Mouse (Mus musculus): Measurements from ENCODE around the gene Gpr18. TPM values are rescaled to one million over a fixed set of nuclear protein-coding genes. Genes with fewer than 3 reads are reported as not detected.

The Gpr18 gene
- polyA plus RNA-seq, 1 experiment from 2014 or later: 0.32 TPM

DNA sequence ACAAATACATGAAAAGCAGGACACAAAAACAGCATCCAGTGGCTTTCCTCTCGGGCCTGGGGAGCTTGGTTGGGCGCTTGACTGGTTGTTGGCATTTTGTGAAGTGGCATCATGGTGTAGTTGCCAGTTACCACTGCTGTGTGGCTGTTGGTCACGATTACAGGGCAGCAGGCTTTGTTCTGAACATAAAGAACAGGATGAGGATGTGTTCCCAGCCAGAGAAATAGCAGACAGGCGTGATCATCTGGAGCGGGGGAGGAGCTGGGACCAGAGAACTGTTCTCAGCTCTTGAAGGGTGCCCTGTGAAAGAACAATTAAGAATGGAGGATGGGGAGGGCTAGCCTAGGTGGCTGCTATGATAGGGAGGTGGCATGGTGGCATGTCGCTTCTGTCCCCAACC lies 11.3 kb upstream of the Gpr18 start:
- H3K9me3 ChIP-seq (replicated peaks; ENCODE audit: control insufficient read depth, low read length): no peaks in the 10 kb centered on the region
- WGBS: 78% methylated on average over 6 of the region's 6 CpGs
- no peaks in the 10 kb centered on the region for H3K27me3 ChIP-seq (ENCODE audit: control insufficient read depth, insufficient read depth, low read length)
- DNase-seq (ENCODE audit: low spot score): no peak
- no peak for ATAC-seq (replicated peaks; ENCODE audit: insufficient number of reproducible peaks, low FRiP score, low TSS enrichment, low read depth)
- H3K27ac ChIP-seq (replicated peaks; ENCODE audit: low read depth, low read length): no peak overlapping the region
- H3K9ac ChIP-seq (replicated peaks; ENCODE audit: low read length): no peak overlapping the region
- no peaks in the 10 kb centered on the region for H3K36me3 ChIP-seq (replicated peaks; ENCODE audit: control insufficient read depth, insufficient read depth, low read depth, low read length)
- H3K4me3 ChIP-seq (ENCODE audit: low read depth, low read length): no peak overlapping the region
- no peak overlapping the region for H3K4me2 ChIP-seq (ENCODE audit: low read depth, low read length)
- no peaks in the 10 kb centered on the region for H3K4me1 ChIP-seq (ENCODE audit: control insufficient read depth, insufficient read depth, low read length)

GRCm38 (mm10) chr14:121924876-121925275 lies 9.3 kb upstream of the Gpr18 start:
- H3K4me2 ChIP-seq (ENCODE audit: low read depth, low read length): no peak overlapping the region
- H3K4me1 ChIP-seq (ENCODE audit: control insufficient read depth, insufficient read depth, low read length): no peaks in the 10 kb centered on the region
- no peaks in the 10 kb centered on the region for H3K27me3 ChIP-seq (ENCODE audit: control insufficient read depth, insufficient read depth, low read length)
- no peak overlapping the region for H3K9ac ChIP-seq (replicated peaks; ENCODE audit: low read length)
- DNase-seq (ENCODE audit: low spot score): no peak
- ATAC-seq (replicated peaks; ENCODE audit: insufficient number of reproducible peaks, low FRiP score, low TSS enrichment, low read depth): no peak
- no peaks in the 10 kb centered on the region for H3K36me3 ChIP-seq (replicated peaks; ENCODE audit: control insufficient read depth, insufficient read depth, low read depth, low read length)
- H3K4me3 ChIP-seq (ENCODE audit: low read depth, low read length): no peak overlapping the region
- no peak overlapping the region for H3K27ac ChIP-seq (replicated peaks; ENCODE audit: low read depth, low read length)
- no peaks in the 10 kb centered on the region for H3K9me3 ChIP-seq (replicated peaks; ENCODE audit: control insufficient read depth, low read length)
- 85% methylated on average over 6 of the region's 6 CpGs for WGBS

- Histone ChIP-seq H3K36me3 (replicated peaks; ENCODE audit: control insufficient read depth, insufficient read depth, low read depth, low read length) (no peaks in the 10 kb centered on the region), H3K9me3 (replicated peaks; ENCODE audit: control insufficient read depth, low read length) (no peaks in the 10 kb centered on the region), H3K27ac (replicated peaks; ENCODE audit: low read depth, low read length) (no peak overlapping the region), H3K4me1 (ENCODE audit: control insufficient read depth, insufficient read depth, low read length) (no peaks in the 10 kb centered on the region), H3K4me2 (ENCODE audit: low read depth, low read length) (no peak overlapping the region), H3K4me3 (ENCODE audit: low read depth, low read length) (no peak overlapping the region), H3K9ac (replicated peaks; ENCODE audit: low read length) (no peak overlapping the region), H3K27me3 (ENCODE audit: control insufficient read depth, insufficient read depth, low read length) (no peaks in the 10 kb centered on the region)
- DNase-seq (ENCODE audit: low spot score) (no peak), ATAC-seq (replicated peaks; ENCODE audit: insufficient number of reproducible peaks, low FRiP score, low TSS enrichment, low read depth) (no peak)
- 88% methylated on average over 4 of the region's 4 CpGs for WGBS
These were observed 7.2 kb upstream of the Gpr18 start for GRCm38 (mm10) chr14:121922731-121923130.

DNA sequence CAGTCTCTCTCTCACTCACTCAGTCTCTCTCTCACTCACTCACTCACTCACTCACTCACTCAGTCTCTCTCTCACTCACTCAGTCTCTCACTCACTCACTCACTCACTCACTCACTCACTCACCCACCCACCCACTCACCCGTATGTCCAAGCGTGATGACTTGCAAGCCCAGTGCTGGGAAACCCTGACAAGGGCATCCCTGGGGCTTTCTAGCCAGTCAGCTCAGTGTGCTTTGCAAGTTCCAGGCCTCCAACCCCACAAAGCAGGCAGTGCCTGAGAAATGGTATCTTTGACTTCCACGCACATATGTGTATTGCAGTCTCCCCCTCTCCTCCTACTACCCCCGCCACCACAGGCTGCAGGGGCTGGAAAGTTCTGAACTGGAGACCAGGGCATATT lies 6.4 kb upstream of the Gpr18 start:
- H3K4me1 ChIP-seq (ENCODE audit: control insufficient read depth, insufficient read depth, low read length): no peaks in the 10 kb centered on the region

DNA sequence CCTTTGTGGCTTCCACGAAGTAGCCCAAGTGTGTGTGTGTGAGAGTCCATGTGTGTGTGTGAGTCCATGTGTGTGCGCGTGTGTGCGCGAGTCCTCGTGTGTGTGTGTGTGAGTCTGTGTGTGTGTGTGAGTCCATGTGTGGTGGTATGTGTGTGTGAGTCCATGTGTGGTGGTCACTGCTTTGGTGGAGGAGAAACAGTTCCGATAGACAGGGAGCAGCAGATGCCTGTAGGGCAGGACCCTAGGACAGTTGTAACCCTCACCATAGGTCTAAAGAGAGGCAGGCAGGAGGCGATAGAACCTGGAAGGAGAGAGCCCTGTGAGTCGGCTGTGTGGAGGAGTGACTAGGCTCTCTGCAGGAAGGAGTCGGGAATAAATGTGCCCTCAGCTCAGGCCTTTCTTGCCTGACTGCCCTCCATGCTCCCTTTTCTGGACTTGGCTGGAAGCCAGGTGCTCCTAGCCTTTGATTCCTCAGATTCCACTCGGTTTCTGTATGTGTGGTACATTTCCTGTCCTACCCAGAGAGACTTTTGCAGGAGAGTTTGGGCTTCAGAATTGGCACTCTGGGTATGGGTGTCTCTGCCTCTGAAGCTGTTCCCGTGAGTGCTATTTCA lies 5.0 kb upstream of the Gpr18 start:
- 89% methylated on average over 12 of the region's 12 CpGs for WGBS
- DNase-seq (ENCODE audit: low spot score): no peak
- H3K27ac ChIP-seq (replicated peaks; ENCODE audit: low read depth, low read length): no peak overlapping the region

More for the DNA sequence above, 6.4 kb upstream of the Gpr18 start:
- Histone ChIP-seq H3K4me3 (ENCODE audit: low read depth, low read length) (no peak overlapping the region), H3K27ac (replicated peaks; ENCODE audit: low read depth, low read length) (no peak overlapping the region), H3K36me3 (replicated peaks; ENCODE audit: control insufficient read depth, insufficient read depth, low read depth, low read length) (no peaks in the 10 kb centered on the region), H3K4me2 (ENCODE audit: low read depth, low read length) (no peak overlapping the region), H3K9me3 (replicated peaks; ENCODE audit: control insufficient read depth, low read length) (no peaks in the 10 kb centered on the region), H3K27me3 (ENCODE audit: control insufficient read depth, insufficient read depth, low read length) (no peaks in the 10 kb centered on the region), H3K9ac (replicated peaks; ENCODE audit: low read length) (no peak overlapping the region)
- DNase-seq (ENCODE audit: low spot score) (no peak), ATAC-seq (replicated peaks; ENCODE audit: insufficient number of reproducible peaks, low FRiP score, low TSS enrichment, low read depth) (no peak)
- WGBS: 89% methylated on average over 4 of the region's 4 CpGs

DNA sequence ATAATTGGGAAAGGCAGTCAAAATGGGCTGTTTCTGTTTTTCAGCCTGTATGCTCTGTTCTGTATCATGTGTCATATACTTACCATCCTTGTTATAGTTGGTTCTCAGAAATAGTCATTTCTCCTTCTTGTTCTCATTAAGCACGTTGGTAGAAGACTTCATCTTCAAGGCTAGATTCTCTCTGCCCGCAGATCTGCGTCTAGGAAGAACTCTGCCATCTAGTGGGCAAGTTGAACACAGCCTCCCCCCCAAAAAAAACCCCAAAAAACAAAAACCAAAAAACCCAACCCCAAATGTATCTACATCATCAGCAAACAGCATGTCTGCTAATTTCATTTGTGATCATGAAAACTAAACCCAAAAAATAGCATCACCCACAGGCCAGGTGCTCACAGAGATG lies 4.2 kb upstream of the Gpr18 start:
- DNase-seq (ENCODE audit: low spot score) (peak; percentile 43), ATAC-seq (replicated peaks; ENCODE audit: insufficient number of reproducible peaks, low FRiP score, low TSS enrichment, low read depth) (no peak)
- H3K36me3 ChIP-seq (replicated peaks; ENCODE audit: control insufficient read depth, insufficient read depth, low read depth, low read length): no peaks in the 10 kb centered on the region
- no peaks in the 10 kb centered on the region for H3K4me1 ChIP-seq (ENCODE audit: control insufficient read depth, insufficient read depth, low read length)
- no peak overlapping the region for H3K4me3 ChIP-seq (ENCODE audit: low read depth, low read length)
- no peak overlapping the region for H3K27ac ChIP-seq (replicated peaks; ENCODE audit: low read depth, low read length)
- no peak overlapping the region for H3K4me2 ChIP-seq (ENCODE audit: low read depth, low read length)
- no peak overlapping the region for H3K9ac ChIP-seq (replicated peaks; ENCODE audit: low read length)
- WGBS: 41% methylated on average over 3 of the region's 3 CpGs
- H3K9me3 ChIP-seq (replicated peaks; ENCODE audit: control insufficient read depth, low read length): no peaks in the 10 kb centered on the region
- no peaks in the 10 kb centered on the region for H3K27me3 ChIP-seq (ENCODE audit: control insufficient read depth, insufficient read depth, low read length)

More for the DNA sequence above, 5.0 kb upstream of the Gpr18 start:
- no peaks in the 10 kb centered on the region for H3K27me3 ChIP-seq (ENCODE audit: control insufficient read depth, insufficient read depth, low read length)
- H3K9me3 ChIP-seq (replicated peaks; ENCODE audit: control insufficient read depth, low read length): no peaks in the 10 kb centered on the region
- ATAC-seq (replicated peaks; ENCODE audit: insufficient number of reproducible peaks, low FRiP score, low TSS enrichment, low read depth): no peak
- H3K9ac ChIP-seq (replicated peaks; ENCODE audit: low read length): no peak overlapping the region
- no peaks in the 10 kb centered on the region for H3K4me1 ChIP-seq (ENCODE audit: control insufficient read depth, insufficient read depth, low read length)
- no peak overlapping the region for H3K4me2 ChIP-seq (ENCODE audit: low read depth, low read length)
- H3K36me3 ChIP-seq (replicated peaks; ENCODE audit: control insufficient read depth, insufficient read depth, low read depth, low read length): no peaks in the 10 kb centered on the region
- H3K4me3 ChIP-seq (ENCODE audit: low read depth, low read length): no peak overlapping the region

GRCm38 (mm10) chr14:121918266-121918665 lies 2.7 kb upstream of the Gpr18 start:
- WGBS: 80% methylated on average over 3 of the region's 3 CpGs
- Histone ChIP-seq H3K27me3 (ENCODE audit: control insufficient read depth, insufficient read depth, low read length) (no peaks in the 10 kb centered on the region), H3K36me3 (replicated peaks; ENCODE audit: control insufficient read depth, insufficient read depth, low read depth, low read length) (no peaks in the 10 kb centered on the region), H3K27ac (replicated peaks; ENCODE audit: low read depth, low read length) (no peak overlapping the region), H3K4me3 (ENCODE audit: low read depth, low read length) (no peak overlapping the region), H3K9ac (replicated peaks; ENCODE audit: low read length) (no peak overlapping the region), H3K4me2 (ENCODE audit: low read depth, low read length) (no peak overlapping the region), H3K9me3 (replicated peaks; ENCODE audit: control insufficient read depth, low read length) (no peaks in the 10 kb centered on the region), H3K4me1 (ENCODE audit: control insufficient read depth, insufficient read depth, low read length) (no peaks in the 10 kb centered on the region)
- ATAC-seq (replicated peaks; ENCODE audit: insufficient number of reproducible peaks, low FRiP score, low TSS enrichment, low read depth) (no peak), DNase-seq (ENCODE audit: low spot score) (no peak)

DNA sequence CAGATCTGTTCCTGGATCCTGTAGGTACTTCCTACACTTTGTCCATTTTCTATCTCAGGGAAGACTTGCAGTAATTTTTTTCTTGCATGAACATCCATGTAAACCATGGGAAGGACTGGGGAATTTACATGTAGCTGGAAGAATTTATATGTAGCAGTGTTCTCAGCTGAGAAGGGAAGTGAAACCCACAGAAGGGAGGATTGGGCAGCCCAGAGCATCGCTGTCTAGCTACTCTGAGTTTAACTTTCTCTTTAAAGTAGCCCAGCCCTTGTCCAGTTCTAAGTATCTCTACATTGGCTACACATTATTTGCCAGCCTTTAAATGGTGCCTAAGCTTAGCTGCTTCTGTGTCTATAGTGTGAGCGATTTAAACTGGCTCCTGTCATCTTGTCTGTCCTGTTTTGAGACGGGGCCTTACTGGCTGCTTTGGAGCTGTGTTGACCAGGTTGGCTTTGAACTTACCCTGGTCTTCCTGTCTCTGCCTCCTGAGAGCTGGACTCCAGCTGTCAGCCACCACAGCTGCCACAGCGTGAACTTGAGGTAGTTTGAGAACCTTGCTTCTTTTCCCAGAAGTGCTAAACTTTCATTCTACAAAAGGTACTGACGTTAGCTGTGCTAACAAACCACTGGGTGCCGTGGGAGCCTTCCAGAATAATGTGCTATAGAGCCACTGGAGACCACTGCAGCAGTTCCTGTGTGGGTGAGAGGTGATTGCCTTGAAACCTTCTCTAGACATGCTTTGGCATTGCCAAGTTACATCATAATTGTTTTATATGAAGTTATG lies 922 bp upstream of the Gpr18 start:
- no peaks in the 10 kb centered on the region for H3K9me3 ChIP-seq (replicated peaks; ENCODE audit: control insufficient read depth, low read length)
- no peak overlapping the region for H3K27ac ChIP-seq (replicated peaks; ENCODE audit: low read depth, low read length)
- no peak overlapping the region for H3K4me3 ChIP-seq (ENCODE audit: low read depth, low read length)
- no peak overlapping the region for H3K4me2 ChIP-seq (ENCODE audit: low read depth, low read length)
- WGBS: 90% methylated on average over 6 of the region's 6 CpGs
- H3K4me1 ChIP-seq (ENCODE audit: control insufficient read depth, insufficient read depth, low read length): no peaks in the 10 kb centered on the region
- H3K36me3 ChIP-seq (replicated peaks; ENCODE audit: control insufficient read depth, insufficient read depth, low read depth, low read length): no peaks in the 10 kb centered on the region; the same call in 1 of the 2 replicates
- no peak for ATAC-seq (replicated peaks; ENCODE audit: insufficient number of reproducible peaks, low FRiP score, low TSS enrichment, low read depth)
- DNase-seq (ENCODE audit: low spot score): no peak
- no peak overlapping the region for H3K9ac ChIP-seq (replicated peaks; ENCODE audit: low read length)
- no peaks in the 10 kb centered on the region for H3K27me3 ChIP-seq (ENCODE audit: control insufficient read depth, insufficient read depth, low read length)

All from embryonic facial prominence, embryonic 11.5 days (tissue).